Mouse (Mus musculus): ENCODE data around the gene Wasf2. TPM values are rescaled to one million over a fixed set of nuclear protein-coding genes. Genes with fewer than 3 reads are reported as not detected.
"Not testable (repeated sequence)": the region's sequence is repeated elsewhere in the genome, so short reads cannot be mapped to it uniquely, and the experiment has no call there.

The Wasf2 gene
- polyA plus RNA-seq, 1 experiment from 2014 or later = 103 TPM

DNA sequence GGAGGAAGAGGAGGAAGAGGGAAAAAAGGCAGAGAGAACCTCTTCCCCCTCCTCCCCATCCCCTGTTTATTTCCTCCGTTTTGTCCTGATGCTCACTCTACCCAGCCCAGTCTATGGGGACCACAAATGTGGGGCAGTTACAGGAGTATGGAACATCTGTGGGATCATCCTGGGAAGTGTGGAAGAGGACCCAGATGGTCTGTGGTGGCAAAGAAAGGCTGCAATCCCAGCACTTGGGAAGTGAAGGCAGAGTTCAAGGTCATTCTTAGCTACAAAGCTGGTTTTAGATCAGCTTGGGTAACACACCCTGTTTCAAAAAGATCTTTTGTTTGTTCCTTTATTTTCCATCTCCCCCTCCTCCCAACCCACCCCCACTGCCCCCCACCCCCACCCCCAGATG is 36.0 kb upstream of the Wasf2 start:
- Histone ChIP-seq H3K9ac (ENCODE audit: low read depth, low read length) (no peak overlapping the region), H3K27ac (ENCODE audit: low read depth, low read length) (no peak overlapping the region; the same call in 1 of the 2 replicates), H3K4me3 (ENCODE audit: low read length) (no peak overlapping the region)

DNA sequence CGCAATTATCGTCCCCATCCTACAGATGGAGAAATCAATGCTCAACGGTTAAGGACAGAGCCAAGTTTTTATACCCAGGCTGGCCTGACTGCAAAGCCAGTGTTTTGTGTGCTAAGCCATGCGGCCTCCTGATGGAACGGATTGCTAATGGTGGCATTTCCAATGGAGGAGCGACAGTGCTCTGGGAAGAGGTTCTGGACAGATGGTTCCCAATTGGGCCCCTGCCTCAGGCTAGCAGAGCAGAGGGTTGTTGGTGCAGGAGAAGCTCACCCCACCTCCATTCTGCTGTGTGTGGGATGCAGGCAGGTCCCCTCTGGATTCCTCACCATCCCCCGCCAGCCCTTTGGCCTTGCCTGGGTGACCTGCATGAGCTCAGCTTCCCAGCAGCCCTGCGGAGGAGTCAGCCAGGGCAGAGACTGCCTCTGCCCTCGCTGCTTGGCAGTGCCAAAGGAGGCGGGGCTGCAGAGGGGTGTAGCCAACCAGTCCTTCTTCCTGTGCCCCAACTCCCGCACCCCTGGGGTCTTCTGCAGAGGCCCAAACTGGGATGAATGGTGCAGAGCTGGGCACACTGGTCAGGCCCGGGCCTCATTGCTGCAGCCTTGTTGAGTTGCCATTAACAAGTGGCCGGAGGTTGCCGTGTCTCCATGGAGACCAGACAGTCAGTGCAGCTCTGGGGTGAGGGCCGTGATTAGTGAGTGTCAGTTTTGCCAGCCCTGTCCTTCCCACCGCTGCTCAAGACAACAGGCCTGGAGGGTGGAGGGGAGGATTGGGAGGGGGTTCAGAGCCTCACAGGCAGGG is 35.2 kb upstream of the Wasf2 start:
- ATAC-seq (ENCODE audit: low FRiP score, low TSS enrichment) = peak; percentile 82
- Histone ChIP-seq H3K27ac (ENCODE audit: low read depth, low read length) (peak overlapping the region; percentile 53), H3K9me3 (ENCODE audit: control insufficient read depth, low read length) (no peaks in the 10 kb centered on the region), H3K9ac (ENCODE audit: low read depth, low read length) (peak overlapping the region; percentile 14; the same call in 1 of the 2 replicates), H3K4me1 (ENCODE audit: control insufficient read depth, insufficient read depth, low read length) (peaks cover 54% of the 10 kb centered on the region), H3K36me3 (ENCODE audit: control insufficient read depth, insufficient read depth, low read length) (no peaks in the 10 kb centered on the region), H3K4me3 (ENCODE audit: low read length) (no peak overlapping the region), H3K27me3 (ENCODE audit: control insufficient read depth, insufficient read depth, low read length) (no peaks in the 10 kb centered on the region), H3K4me2 (replicated peaks; ENCODE audit: low read depth, low read length) (peak overlapping the region; percentile 30)
- 21% methylated on average over 16 of the region's 16 CpGs for WGBS

More for the DNA sequence above, 36.0 kb upstream of the Wasf2 start:
- peaks cover 63% of the 10 kb centered on the region for H3K4me1 ChIP-seq (ENCODE audit: control insufficient read depth, insufficient read depth, low read length)
- 38% methylated on average over 1 of the region's 1 CpGs for WGBS
- H3K4me2 ChIP-seq (replicated peaks; ENCODE audit: low read depth, low read length) = no peak overlapping the region
- no peaks in the 10 kb centered on the region for H3K36me3 ChIP-seq (ENCODE audit: control insufficient read depth, insufficient read depth, low read length)
- no peaks in the 10 kb centered on the region for H3K27me3 ChIP-seq (ENCODE audit: control insufficient read depth, insufficient read depth, low read length)
- no peaks in the 10 kb centered on the region for H3K9me3 ChIP-seq (ENCODE audit: control insufficient read depth, low read length)
- no peak for ATAC-seq (ENCODE audit: low FRiP score, low TSS enrichment)

DNA sequence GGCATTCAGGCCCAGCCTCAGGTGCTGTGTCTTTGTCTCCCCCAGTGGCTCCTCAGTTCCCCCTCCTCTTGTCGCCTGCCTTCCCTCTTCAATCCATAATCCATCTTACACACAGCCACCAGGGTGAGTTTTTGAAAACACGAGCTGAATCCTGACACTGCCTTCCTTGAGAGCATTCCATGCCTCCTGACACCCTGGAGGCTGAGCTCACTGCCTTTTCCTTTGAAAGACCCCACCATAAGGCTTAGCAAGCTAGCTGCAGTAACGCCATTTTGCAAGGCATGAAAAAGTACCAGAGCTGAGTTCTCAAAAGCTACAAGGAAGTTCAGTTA is 34.6 kb upstream of the Wasf2 start:
- not testable (repeated sequence) for ATAC-seq (ENCODE audit: low FRiP score, low TSS enrichment); H3K9me3 ChIP-seq (ENCODE audit: control insufficient read depth, low read length); H3K4me3 ChIP-seq (ENCODE audit: low read length); H3K36me3 ChIP-seq (ENCODE audit: control insufficient read depth, insufficient read depth, low read length); H3K27me3 ChIP-seq (ENCODE audit: control insufficient read depth, insufficient read depth, low read length)
- H3K27ac ChIP-seq (ENCODE audit: low read depth, low read length) = peak overlapping the region; percentile 53
- peaks cover 49% of the 10 kb centered on the region for H3K4me1 ChIP-seq (ENCODE audit: control insufficient read depth, insufficient read depth, low read length)
- peak overlapping the region; percentile 14; the same call in 1 of the 2 replicates for H3K9ac ChIP-seq (ENCODE audit: low read depth, low read length)
- peak overlapping the region; percentile 30 for H3K4me2 ChIP-seq (replicated peaks; ENCODE audit: low read depth, low read length)
- 16% methylated on average over 3 of the region's 3 CpGs for whole genome bisulfite sequencing

DNA sequence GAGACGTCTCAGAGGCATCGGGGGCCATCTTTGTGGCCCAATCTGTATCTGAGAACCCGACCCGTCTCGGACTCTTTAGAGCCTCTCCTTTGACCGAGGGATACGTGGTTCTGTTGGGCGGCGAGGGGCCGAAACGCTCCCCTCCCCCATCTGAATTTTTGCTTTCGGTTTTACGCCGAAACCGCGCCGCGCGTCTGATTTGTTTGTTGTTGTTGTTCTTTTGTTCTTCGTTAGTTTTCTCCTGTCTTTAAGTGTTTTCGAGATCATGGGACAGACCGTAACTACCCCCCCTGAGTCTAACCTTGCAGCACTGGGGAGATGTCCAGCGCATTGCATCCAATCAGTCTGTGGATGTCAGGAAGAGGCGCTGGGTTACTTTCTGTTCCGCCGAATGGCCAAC is 33.6 kb upstream of the Wasf2 start:
- H3K27me3 ChIP-seq (ENCODE audit: control insufficient read depth, insufficient read depth, low read length); H3K27ac ChIP-seq (ENCODE audit: low read depth, low read length); ATAC-seq (ENCODE audit: low FRiP score, low TSS enrichment); H3K9ac ChIP-seq (ENCODE audit: low read depth, low read length); H3K36me3 ChIP-seq (ENCODE audit: control insufficient read depth, insufficient read depth, low read length); H3K4me2 ChIP-seq (replicated peaks; ENCODE audit: low read depth, low read length); H3K9me3 ChIP-seq (ENCODE audit: control insufficient read depth, low read length): not testable (repeated sequence)
- WGBS = under 1% methylated on average over 11 of the region's 26 CpGs
- peak overlapping the region; percentile 26; the same call in 1 of the 2 replicates for H3K4me3 ChIP-seq (ENCODE audit: low read length)
- peaks cover 39% of the 10 kb centered on the region for H3K4me1 ChIP-seq (ENCODE audit: control insufficient read depth, insufficient read depth, low read length)

DNA sequence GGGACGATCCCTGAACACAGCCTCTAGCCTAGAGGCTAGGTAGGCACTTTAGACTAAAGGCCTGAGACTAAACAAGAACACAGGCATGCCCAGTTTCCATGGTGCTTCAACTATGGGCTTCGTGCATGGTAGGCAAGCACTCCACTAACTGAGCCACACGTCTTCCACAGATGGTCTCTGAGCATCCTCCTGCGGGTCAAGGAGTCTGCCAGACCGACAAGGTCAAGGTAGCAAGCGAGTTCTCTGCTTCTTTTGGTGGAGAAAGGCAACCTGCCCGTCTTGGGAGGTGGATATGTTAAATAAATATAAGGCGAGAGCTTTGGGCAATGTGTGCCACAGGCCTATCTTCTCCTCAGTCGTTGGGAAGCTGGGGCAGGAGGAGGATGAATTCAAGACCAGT is 28.6 kb upstream of the Wasf2 start:
- 83% methylated on average over 9 of the region's 9 CpGs for WGBS
- Histone ChIP-seq H3K4me2 (replicated peaks; ENCODE audit: low read depth, low read length) (no peak overlapping the region), H3K9ac (ENCODE audit: low read depth, low read length) (no peak overlapping the region), H3K27ac (ENCODE audit: low read depth, low read length) (no peak overlapping the region), H3K4me1 (ENCODE audit: control insufficient read depth, insufficient read depth, low read length) (peaks cover 11% of the 10 kb centered on the region), H3K36me3 (ENCODE audit: control insufficient read depth, insufficient read depth, low read length) (no peaks in the 10 kb centered on the region), H3K9me3 (ENCODE audit: control insufficient read depth, low read length) (no peaks in the 10 kb centered on the region), H3K4me3 (ENCODE audit: low read length) (no peak overlapping the region), H3K27me3 (ENCODE audit: control insufficient read depth, insufficient read depth, low read length) (no peaks in the 10 kb centered on the region)
- ATAC-seq (ENCODE audit: low FRiP score, low TSS enrichment) = no peak

DNA sequence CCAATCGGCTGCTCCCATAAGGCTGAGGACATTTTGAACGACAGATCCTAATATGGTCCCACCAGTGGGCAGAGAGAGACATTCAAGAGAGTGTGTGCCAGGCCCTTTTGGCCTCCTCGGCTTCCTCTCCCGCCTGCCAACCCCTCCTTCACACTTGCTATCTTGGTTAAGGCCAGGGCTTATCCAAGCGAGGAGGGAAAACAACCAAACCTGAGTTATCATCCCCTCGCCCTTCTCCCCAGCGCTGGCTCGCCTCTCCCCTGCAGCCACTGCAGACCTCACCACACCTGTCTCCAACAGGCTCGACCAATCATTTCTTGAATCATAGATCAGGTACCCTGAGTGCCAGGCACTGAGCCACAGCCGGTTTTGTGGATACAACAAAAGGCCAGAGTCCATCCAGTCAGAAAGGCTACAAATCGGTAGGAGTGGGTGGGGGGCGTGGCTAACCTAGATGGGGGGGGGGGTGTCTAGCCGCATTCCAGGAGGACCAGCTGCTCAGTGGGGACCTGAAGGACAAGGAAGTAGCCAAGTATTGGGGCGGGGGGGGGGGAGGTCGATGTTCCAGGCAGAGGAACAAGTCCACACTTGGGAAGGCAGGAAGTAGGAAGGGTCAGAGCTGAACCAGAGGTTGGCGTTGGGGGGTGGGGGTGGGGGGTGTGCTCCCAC is 26.6 kb upstream of the Wasf2 start:
- peak; percentile 77 for ATAC-seq (ENCODE audit: low FRiP score, low TSS enrichment)
- Histone ChIP-seq H3K4me1 (ENCODE audit: control insufficient read depth, insufficient read depth, low read length) (peaks cover 17% of the 10 kb centered on the region), H3K27me3 (ENCODE audit: control insufficient read depth, insufficient read depth, low read length) (no peaks in the 10 kb centered on the region), H3K9ac (ENCODE audit: low read depth, low read length) (no peak overlapping the region), H3K4me3 (ENCODE audit: low read length) (no peak overlapping the region; the same call in none of the 2 replicates), H3K4me2 (replicated peaks; ENCODE audit: low read depth, low read length) (peak overlapping the region; percentile 8; the same call in 1 of the 2 replicates), H3K9me3 (ENCODE audit: control insufficient read depth, low read length) (no peaks in the 10 kb centered on the region), H3K36me3 (ENCODE audit: control insufficient read depth, insufficient read depth, low read length) (no peaks in the 10 kb centered on the region), H3K27ac (ENCODE audit: low read depth, low read length) (peak overlapping the region; percentile 63)
- 19% methylated on average over 16 of the region's 16 CpGs for WGBS

DNA sequence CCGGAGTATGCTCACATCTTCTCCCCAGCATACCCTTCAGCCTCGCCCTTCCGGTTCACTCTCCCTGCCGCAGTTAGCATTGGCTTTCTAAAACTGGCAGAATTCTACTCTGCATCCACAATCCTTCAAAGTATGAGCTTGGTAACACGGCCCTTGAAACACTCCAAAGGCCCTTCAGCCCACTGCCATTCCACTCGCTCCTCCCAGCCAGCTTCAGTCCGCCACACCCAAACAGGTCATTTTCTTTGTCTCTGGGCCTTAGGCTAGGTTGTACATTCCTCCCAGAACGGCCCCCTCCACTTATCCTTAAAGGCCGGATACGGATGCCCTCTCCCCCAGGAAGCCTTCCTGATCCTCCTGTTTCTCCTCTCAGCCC is 26.1 kb upstream of the Wasf2 start:
- WGBS = 31% methylated on average over 10 of the region's 10 CpGs
- no peak; the same call in 1 of the 2 replicates for ATAC-seq (ENCODE audit: low FRiP score, low TSS enrichment)
- Histone ChIP-seq H3K27ac (ENCODE audit: low read depth, low read length) (peak overlapping the region; percentile 63), H3K9ac (ENCODE audit: low read depth, low read length) (no peak overlapping the region), H3K9me3 (ENCODE audit: control insufficient read depth, low read length) (no peaks in the 10 kb centered on the region), H3K4me1 (ENCODE audit: control insufficient read depth, insufficient read depth, low read length) (peaks cover 23% of the 10 kb centered on the region), H3K4me2 (replicated peaks; ENCODE audit: low read depth, low read length) (peak overlapping the region; percentile 8; the same call in 1 of the 2 replicates), H3K27me3 (ENCODE audit: control insufficient read depth, insufficient read depth, low read length) (no peaks in the 10 kb centered on the region), H3K36me3 (ENCODE audit: control insufficient read depth, insufficient read depth, low read length) (no peaks in the 10 kb centered on the region), H3K4me3 (ENCODE audit: low read length) (no peak overlapping the region; the same call in 1 of the 2 replicates)

DNA sequence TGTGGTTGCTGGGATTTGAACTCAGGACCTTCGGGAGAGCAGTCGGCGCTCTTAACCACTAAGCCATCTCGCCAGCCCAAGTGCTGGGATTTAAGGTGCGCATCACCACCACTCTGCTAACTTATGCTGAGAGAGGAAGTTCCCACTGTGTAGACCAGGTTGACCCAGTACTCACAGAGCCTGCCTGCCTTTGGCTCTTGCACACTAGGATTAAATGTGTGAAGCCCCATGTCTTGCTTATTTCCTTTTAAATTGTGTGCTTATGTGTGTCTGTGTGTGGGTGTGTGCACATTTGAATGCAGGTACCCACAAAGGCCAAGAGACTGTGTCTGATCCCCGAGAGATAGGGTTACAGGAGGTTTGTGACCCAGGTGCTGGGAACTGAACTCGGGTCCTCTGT is 23.6 kb upstream of the Wasf2 start:
- no peak for ATAC-seq (ENCODE audit: low FRiP score, low TSS enrichment)

DNA sequence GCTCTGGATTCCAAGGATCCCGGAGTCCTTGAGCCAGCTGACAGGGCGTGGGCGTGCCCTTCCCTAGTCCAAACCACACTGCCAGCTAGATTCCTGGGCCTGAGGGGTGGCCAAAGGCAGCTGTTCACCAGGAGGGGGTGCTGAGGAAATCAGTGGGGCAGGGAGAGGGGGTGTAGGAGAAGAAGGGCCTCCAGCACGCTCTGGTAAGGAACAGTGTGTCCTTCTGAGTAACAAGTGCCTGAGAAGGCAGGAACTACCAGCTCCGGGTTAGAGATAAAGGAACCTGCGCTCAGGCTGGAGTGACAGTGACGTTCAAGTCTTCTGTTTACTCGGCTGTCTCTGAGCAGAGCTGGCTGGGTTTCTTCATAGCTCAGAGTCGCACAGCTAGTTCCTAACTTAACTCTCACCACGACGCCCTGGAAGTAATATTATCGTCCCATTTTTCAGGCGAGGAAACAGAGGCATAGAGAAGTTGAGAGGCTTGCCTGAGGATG is 22.5 kb upstream of the Wasf2 start:
- Histone ChIP-seq H3K36me3 (ENCODE audit: control insufficient read depth, insufficient read depth, low read length) (no peaks in the 10 kb centered on the region), H3K27me3 (ENCODE audit: control insufficient read depth, insufficient read depth, low read length) (no peaks in the 10 kb centered on the region), H3K4me2 (replicated peaks; ENCODE audit: low read depth, low read length) (no peak overlapping the region), H3K4me1 (ENCODE audit: control insufficient read depth, insufficient read depth, low read length) (peaks cover 24% of the 10 kb centered on the region), H3K9me3 (ENCODE audit: control insufficient read depth, low read length) (no peaks in the 10 kb centered on the region), H3K4me3 (ENCODE audit: low read length) (no peak overlapping the region), H3K27ac (ENCODE audit: low read depth, low read length) (no peak overlapping the region; the same call in 1 of the 2 replicates), H3K9ac (ENCODE audit: low read depth, low read length) (no peak overlapping the region)
- ATAC-seq (ENCODE audit: low FRiP score, low TSS enrichment) = no peak
- 59% methylated on average over 13 of the region's 13 CpGs for WGBS

More for the DNA sequence above, 23.6 kb upstream of the Wasf2 start:
- WGBS = 94% methylated on average over 7 of the region's 7 CpGs
- Histone ChIP-seq H3K36me3 (ENCODE audit: control insufficient read depth, insufficient read depth, low read length) (no peaks in the 10 kb centered on the region), H3K9me3 (ENCODE audit: control insufficient read depth, low read length) (no peaks in the 10 kb centered on the region), H3K27ac (ENCODE audit: low read depth, low read length) (no peak overlapping the region), H3K27me3 (ENCODE audit: control insufficient read depth, insufficient read depth, low read length) (no peaks in the 10 kb centered on the region), H3K9ac (ENCODE audit: low read depth, low read length) (no peak overlapping the region), H3K4me3 (ENCODE audit: low read length) (no peak overlapping the region), H3K4me2 (replicated peaks; ENCODE audit: low read depth, low read length) (no peak overlapping the region), H3K4me1 (ENCODE audit: control insufficient read depth, insufficient read depth, low read length) (peaks cover 25% of the 10 kb centered on the region)
